Mouse (Mus musculus) T-cell, adult 66 days (primary cell): ENCODE results near the gene Klhl18. TPM values are rescaled to one million over a fixed set of nuclear protein-coding genes. Genes with fewer than 3 reads are reported as not detected.

ENCODE experiments used
- total RNA-seq, 2 experiments: library from RNA; stranded (reverse); gene quantifications; 3 replicates in 1 of 2; 4 replicates in 1 of 2; pipeline ENCODE4 v1.2.4; 2023

Klhl18 gene
- total RNA-seq: 10 to 100 TPM; 29.8 to 31.6 TPM

GRCm38 (mm10) chr9:110476124-110477091 is at the start of gene Klhl18, which contains the start of gene Kif9:
Gene Klhl18, minus strand, starts transcription at chr9:110476694.
Gene Kif9, plus strand, starts transcription at chr9:110476958.

GRCm38 (mm10) chr9:110419511-110420112 is 56.9 kb downstream of the Klhl18 start, which contains the start of gene Ngp:
Gene Ngp, plus strand, starts transcription at chr9:110419747.

GRCm38 (mm10) chr9:110408099-110408773 is 68.3 kb downstream of the Klhl18 start, which contains the start of gene Ptpn23:
Gene Ptpn23, minus strand, starts transcription at chr9:110408213.

Other genes with a start within 250 kb of the Klhl18 start
- gene Cspg5, start 232.9 kb downstream of the Klhl18 start, total RNA-seq: 1 to 10 TPM; 5.7 to 6.7 TPM
- gene Elp6, start 171.5 kb downstream of the Klhl18 start, total RNA-seq: 1 to 10 TPM; 8.8 to 9.0 TPM
- 100 to 1,000 TPM in 1 of 2 experiments, 10 to 100 TPM in 1; 87.8 to 116 TPM for gene Scap, start 143.4 kb downstream of the Klhl18 start, total RNA-seq
- 10 to 100 TPM; 62.5 to 62.9 TPM for gene Ptpn23, start 68.5 kb downstream of the Klhl18 start, total RNA-seq
- gene Ngp, start 56.9 kb downstream of the Klhl18 start, total RNA-seq: 1 to 10 TPM; 2.1 to 3.6 TPM
- under 1 TPM in 1 of 2 experiments, not detected in 1; 0.24 TPM for gene Kif9, start 264 bp upstream of the Klhl18 start, total RNA-seq
- gene Setd2, start 55.9 kb upstream of the Klhl18 start, total RNA-seq: 100 to 1,000 TPM; 126 to 141 TPM
- 10 to 100 TPM; 12.2 to 14.3 TPM for gene Nradd, start 147.8 kb upstream of the Klhl18 start, total RNA-seq
- gene Nbeal2, start 177.5 kb upstream of the Klhl18 start, total RNA-seq: 100 to 1,000 TPM; 113 to 134 TPM
- gene Ccdc12, start 179.8 kb upstream of the Klhl18 start, total RNA-seq: 10 to 100 TPM; 85.4 to 95.4 TPM